Mouse (Mus musculus) megakaryocyte progenitor cell, adult 5-6 weeks (primary cell): ENCODE results near the gene Gm3371. TPM values are rescaled to one million over a fixed set of nuclear protein-coding genes. Genes with fewer than 3 reads are reported as not detected.
"Not testable (repeated sequence)": the region's sequence is repeated elsewhere in the genome, so short reads cannot be mapped to it uniquely, and the experiment has no call there.

Experiments used
- ATAC-seq: replicated peaks from 2 replicates; pipeline ENCODE4 v1.8.0; 2016; ENCODE audit warnings: mild to moderate bottlenecking, moderate TSS enrichment, inconsistent platforms; ENCODE audit not compliant: poor library complexity
- total RNA-seq, 2 experiments: library from RNA; stranded (forward) in 1 of 2; stranded (reverse) in 1 of 2; fragments of 157-497, 149-512 nt in 1 of 2; fragments of 200-1000 nt in 1 of 2; gene quantifications; 2 replicates each; pipeline versions ENCODE4 v1.2.3 to v1.2.4; 2015 to 2017

The Gm3371 gene
- total RNA-seq (2015) (not detected in 2 replicates), total RNA-seq (2017) (not detected in 2 replicates)

- not testable (repeated sequence) for ATAC-seq
Observed at GRCm38 (mm10) chr14:44410588-44410987, at the start of gene Gm3371. Gene Gm3371 (minus strand): TSS chr14:44410688.

- ATAC-seq = not testable (repeated sequence)
Observed at GRCm38 (mm10) chr14:44433335-44433734, 22.8 kb upstream of the Gm3371 start, which contains the start of gene Gm8232. Gene Gm8232 (plus strand): TSS chr14:44433635.

GRCm38 (mm10) chr14:44384233-44384632 is 26.3 kb downstream of the Gm3371 start:
- not testable (repeated sequence) for ATAC-seq

GRCm38 (mm10) chr14:44365057-44365456 is 45.4 kb downstream of the Gm3371 start, which contains the start of gene Gm8229:
Gene Gm8229 (plus strand): TSS chr14:44365357.
- not testable (repeated sequence) for ATAC-seq

- ATAC-seq = not testable (repeated sequence)
Observed at GRCm38 (mm10) chr14:44362301-44362700, 48.2 kb downstream of the Gm3371 start.

GRCm38 (mm10) chr14:44361416-44361815 is 49.1 kb downstream of the Gm3371 start:
- not testable (repeated sequence) for ATAC-seq

Other genes starting within 250 kb of the Gm3371 start
- not detected in 2 replicates for gene Gm8212, start 213.0 kb downstream of the Gm3371 start, total RNA-seq (2015)
- gene Gm8212, start 213.0 kb downstream of the Gm3371 start, total RNA-seq (2017) = not detected in 2 replicates
- gene 4930503E14Rik, start 197.4 kb downstream of the Gm3371 start, total RNA-seq (2015) = not detected in 2 replicates
- gene 4930503E14Rik, start 197.4 kb downstream of the Gm3371 start, total RNA-seq (2017) = not detected in 2 replicates
- gene Gm8220, start 125.1 kb downstream of the Gm3371 start, total RNA-seq (2015) = not detected in 2 replicates
- gene Gm8220, start 125.1 kb downstream of the Gm3371 start, total RNA-seq (2017) = not detected in 2 replicates
- not detected in 2 replicates for gene Gm5930, start 72.1 kb downstream of the Gm3371 start, total RNA-seq (2015)
- gene Gm5930, start 72.1 kb downstream of the Gm3371 start, total RNA-seq (2017) = not detected in 2 replicates
- not detected in 2 replicates for gene Gm8229, start 45.3 kb downstream of the Gm3371 start, total RNA-seq (2015)
- not detected in 2 replicates for gene Gm8229, start 45.3 kb downstream of the Gm3371 start, total RNA-seq (2017)
- not detected in 2 replicates for gene Gm8232, start 22.9 kb upstream of the Gm3371 start, total RNA-seq (2015)
- not detected in 2 replicates for gene Gm8232, start 22.9 kb upstream of the Gm3371 start, total RNA-seq (2017)
- gene BC061237, start 81.8 kb upstream of the Gm3371 start, total RNA-seq (2015) = not detected in 2 replicates
- gene BC061237, start 81.8 kb upstream of the Gm3371 start, total RNA-seq (2017) = not detected in 2 replicates
- not detected in 2 replicates for gene Gm17093, start 107.6 kb upstream of the Gm3371 start, total RNA-seq (2015)
- not detected in 2 replicates for gene Gm17093, start 107.6 kb upstream of the Gm3371 start, total RNA-seq (2017)
- gene Gm8247, start 172.5 kb upstream of the Gm3371 start, total RNA-seq (2015) = not detected in 2 replicates
- not detected in 2 replicates for gene Gm8247, start 172.5 kb upstream of the Gm3371 start, total RNA-seq (2017)
- not detected in 2 replicates for gene Gm5624, start 217.2 kb upstream of the Gm3371 start, total RNA-seq (2015)
- not detected in 2 replicates for gene Gm5624, start 217.2 kb upstream of the Gm3371 start, total RNA-seq (2017)